Mouse (Mus musculus): ENCODE measurements around the gene Pipox. TPM values are rescaled to one million over a fixed set of nuclear protein-coding genes. Genes with fewer than 3 reads are reported as not detected.

The Pipox gene
- 3.2 and 6.2 TPM in 2 replicates for polyA plus RNA-seq (2014; fragmentation: Nextera tagmentation; extraction: Ambion mirVana)

DNA sequence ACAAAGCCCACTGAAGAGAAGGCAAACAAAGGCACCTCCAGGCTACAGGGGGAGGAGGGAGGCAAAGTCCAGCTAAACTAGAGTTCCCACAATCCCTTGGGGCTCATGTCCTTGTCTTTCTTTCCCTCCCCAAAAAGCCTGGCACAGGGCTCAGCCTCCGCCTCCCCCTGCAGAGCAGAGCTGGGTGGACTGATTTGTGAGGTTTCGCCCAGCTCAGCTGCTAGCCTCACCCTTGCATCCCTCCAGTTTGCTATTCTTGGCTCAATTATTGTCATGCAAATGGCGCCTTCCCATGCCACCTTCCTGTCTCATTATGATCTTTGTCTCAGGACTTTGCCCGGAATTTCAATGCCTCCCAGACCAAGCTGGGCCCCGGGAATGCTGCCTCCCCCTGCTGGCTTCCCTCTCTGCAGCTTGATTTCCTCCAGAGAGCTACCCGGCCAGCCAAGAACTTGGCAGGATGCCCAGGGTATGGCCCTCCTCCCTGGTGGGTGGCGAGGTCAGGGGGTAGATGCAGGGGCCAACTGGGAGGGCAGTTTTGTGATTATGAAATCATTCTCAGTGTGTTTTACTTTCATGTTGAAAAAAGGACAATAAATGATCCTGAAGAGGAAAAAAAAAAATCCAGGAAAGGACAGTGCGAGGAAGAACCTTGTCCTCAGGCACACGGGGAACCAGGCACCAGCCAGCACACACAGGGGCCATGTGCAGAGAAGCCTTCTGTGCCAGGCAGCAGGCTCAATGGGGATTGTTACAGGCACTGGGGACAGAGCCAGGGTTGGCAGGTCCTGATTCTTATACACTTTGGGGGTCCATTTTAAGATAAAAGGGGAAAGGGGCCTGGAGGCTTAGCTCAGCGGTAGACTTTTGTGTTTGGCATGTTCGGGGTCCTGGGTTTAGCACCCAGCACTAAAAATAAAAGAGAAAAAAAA is at the start of gene Pipox:
Pipox (minus strand) TSS at position 310 of the 932 bp plus-strand sequence.
- Histone ChIP-seq H3K27me3 (ENCODE audit: control insufficient read depth, insufficient read depth, low read length) (peaks cover 27% of the 10 kb centered on the region), H3K9me3 (ENCODE audit: control insufficient read depth, low read length) (no peaks in the 10 kb centered on the region), H3K4me3 (ENCODE audit: low read length) (no peak within 1 kb of the TSS), H3K36me3 (ENCODE audit: control insufficient read depth, insufficient read depth, low read length) (no peaks in the 10 kb centered on the region), H3K4me2 (replicated peaks; ENCODE audit: low read depth, low read length) (peak within 1 kb of the TSS; percentile 9; the same call in 1 of the 2 replicates), H3K27ac (ENCODE audit: low read depth, low read length) (peak within 1 kb of the TSS; percentile 59), H3K9ac (ENCODE audit: low read depth, low read length) (no peak within 1 kb of the TSS), H3K4me1 (ENCODE audit: control insufficient read depth, insufficient read depth, low read length) (peaks cover 17% of the 10 kb centered on the region)
- WGBS = 23% methylated on average over 11 of the region's 11 CpGs
- ATAC-seq (ENCODE audit: low FRiP score, low TSS enrichment) = peak; percentile 70

- Histone ChIP-seq H3K9ac (ENCODE audit: low read depth, low read length) (no peak overlapping the region), H3K27me3 (ENCODE audit: control insufficient read depth, insufficient read depth, low read length) (peaks cover 30% of the 10 kb centered on the region), H3K9me3 (ENCODE audit: control insufficient read depth, low read length) (no peaks in the 10 kb centered on the region), H3K4me2 (replicated peaks; ENCODE audit: low read depth, low read length) (no peak overlapping the region), H3K36me3 (ENCODE audit: control insufficient read depth, insufficient read depth, low read length) (no peaks in the 10 kb centered on the region), H3K4me3 (ENCODE audit: low read length) (no peak overlapping the region), H3K27ac (ENCODE audit: low read depth, low read length) (no peak overlapping the region), H3K4me1 (ENCODE audit: control insufficient read depth, insufficient read depth, low read length) (no peaks in the 10 kb centered on the region)
- WGBS = 3% methylated on average over 5 of the region's 5 CpGs
- no peak for ATAC-seq (ENCODE audit: low FRiP score, low TSS enrichment)
These were observed 48.3 kb upstream of the Pipox start for GRCm38 (mm10) chr11:77942230-77942629.

GRCm38 (mm10) chr11:77937649-77938410 is 43.9 kb upstream of the Pipox start:
- WGBS = 22% methylated on average over 4 of the region's 4 CpGs
- no peak for ATAC-seq (ENCODE audit: low FRiP score, low TSS enrichment)
- Histone ChIP-seq H3K27ac (ENCODE audit: low read depth, low read length) (no peak overlapping the region), H3K9me3 (ENCODE audit: control insufficient read depth, low read length) (no peaks in the 10 kb centered on the region), H3K36me3 (ENCODE audit: control insufficient read depth, insufficient read depth, low read length) (no peaks in the 10 kb centered on the region), H3K4me2 (replicated peaks; ENCODE audit: low read depth, low read length) (no peak overlapping the region), H3K9ac (ENCODE audit: low read depth, low read length) (no peak overlapping the region), H3K27me3 (ENCODE audit: control insufficient read depth, insufficient read depth, low read length) (peaks cover 65% of the 10 kb centered on the region), H3K4me1 (ENCODE audit: control insufficient read depth, insufficient read depth, low read length) (no peaks in the 10 kb centered on the region), H3K4me3 (ENCODE audit: low read length) (no peak overlapping the region)

DNA sequence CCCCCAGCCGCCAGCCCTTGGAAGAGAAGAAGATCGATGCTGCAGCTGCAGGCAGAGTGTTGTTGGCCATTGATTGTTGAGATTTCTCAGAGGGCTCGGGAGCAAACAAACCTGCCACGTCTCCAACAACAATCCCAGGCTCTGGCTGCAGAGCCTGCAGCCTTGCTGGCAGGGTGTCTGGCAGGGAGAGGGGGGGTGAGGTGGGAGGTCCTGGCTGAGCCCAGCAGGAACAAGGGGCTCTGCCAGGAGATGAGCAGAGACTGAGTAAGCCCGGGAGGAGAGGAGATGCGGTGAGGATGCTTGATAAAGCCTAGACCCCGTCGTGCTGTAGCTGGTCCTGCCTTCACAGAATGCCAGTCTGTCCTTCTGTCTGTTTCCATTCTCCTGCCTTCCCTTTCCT is 43.0 kb upstream of the Pipox start:
- H3K9me3 ChIP-seq (ENCODE audit: control insufficient read depth, low read length) = no peaks in the 10 kb centered on the region
- peaks cover 71% of the 10 kb centered on the region for H3K27me3 ChIP-seq (ENCODE audit: control insufficient read depth, insufficient read depth, low read length)
- H3K9ac ChIP-seq (ENCODE audit: low read depth, low read length) = no peak overlapping the region
- no peaks in the 10 kb centered on the region for H3K36me3 ChIP-seq (ENCODE audit: control insufficient read depth, insufficient read depth, low read length)
- whole genome bisulfite sequencing = 10% methylated on average over 8 of the region's 8 CpGs
- no peaks in the 10 kb centered on the region for H3K4me1 ChIP-seq (ENCODE audit: control insufficient read depth, insufficient read depth, low read length)
- H3K4me2 ChIP-seq (replicated peaks; ENCODE audit: low read depth, low read length) = no peak overlapping the region
- no peak overlapping the region for H3K4me3 ChIP-seq (ENCODE audit: low read length)
- no peak for ATAC-seq (ENCODE audit: low FRiP score, low TSS enrichment)
- H3K27ac ChIP-seq (ENCODE audit: low read depth, low read length) = no peak overlapping the region

- WGBS = 68% methylated on average over 5 of the region's 5 CpGs
These were observed 40.8 kb upstream of the Pipox start for GRCm38 (mm10) chr11:77934568-77935311.

GRCm38 (mm10) chr11:77934111-77934521 is 40.2 kb upstream of the Pipox start:
- no peak overlapping the region for H3K4me2 ChIP-seq (replicated peaks; ENCODE audit: low read depth, low read length)
- no peaks in the 10 kb centered on the region for H3K36me3 ChIP-seq (ENCODE audit: control insufficient read depth, insufficient read depth, low read length)
- H3K27me3 ChIP-seq (ENCODE audit: control insufficient read depth, insufficient read depth, low read length) = peaks cover 82% of the 10 kb centered on the region
- WGBS = 6% methylated on average over 4 of the region's 4 CpGs
- H3K9me3 ChIP-seq (ENCODE audit: control insufficient read depth, low read length) = no peaks in the 10 kb centered on the region
- peaks cover 10% of the 10 kb centered on the region; the same call in 1 of the 2 replicates for H3K4me1 ChIP-seq (ENCODE audit: control insufficient read depth, insufficient read depth, low read length)
- H3K27ac ChIP-seq (ENCODE audit: low read depth, low read length) = no peak overlapping the region
- no peak overlapping the region for H3K4me3 ChIP-seq (ENCODE audit: low read length)
- no peak for ATAC-seq (ENCODE audit: low FRiP score, low TSS enrichment)
- H3K9ac ChIP-seq (ENCODE audit: low read depth, low read length) = no peak overlapping the region

More at GRCm38 (mm10) chr11:77934568-77935311, 40.8 kb upstream of the Pipox start:
- H3K4me1 ChIP-seq (ENCODE audit: control insufficient read depth, insufficient read depth, low read length) = peaks cover 10% of the 10 kb centered on the region; the same call in 1 of the 2 replicates
- no peaks in the 10 kb centered on the region for H3K36me3 ChIP-seq (ENCODE audit: control insufficient read depth, insufficient read depth, low read length)
- no peak overlapping the region for H3K4me2 ChIP-seq (replicated peaks; ENCODE audit: low read depth, low read length)
- H3K27ac ChIP-seq (ENCODE audit: low read depth, low read length) = no peak overlapping the region
- peaks cover 77% of the 10 kb centered on the region for H3K27me3 ChIP-seq (ENCODE audit: control insufficient read depth, insufficient read depth, low read length)
- H3K9me3 ChIP-seq (ENCODE audit: control insufficient read depth, low read length) = no peaks in the 10 kb centered on the region
- H3K4me3 ChIP-seq (ENCODE audit: low read length) = no peak overlapping the region
- ATAC-seq (ENCODE audit: low FRiP score, low TSS enrichment) = no peak
- no peak overlapping the region for H3K9ac ChIP-seq (ENCODE audit: low read depth, low read length)

GRCm38 (mm10) chr11:77932576-77932975 is 38.7 kb upstream of the Pipox start:
- no peaks in the 10 kb centered on the region for H3K9me3 ChIP-seq (ENCODE audit: control insufficient read depth, low read length)
- H3K9ac ChIP-seq (ENCODE audit: low read depth, low read length) = no peak overlapping the region
- WGBS = 35% methylated on average over 5 of the region's 5 CpGs
- no peak overlapping the region for H3K27ac ChIP-seq (ENCODE audit: low read depth, low read length)
- peaks cover 10% of the 10 kb centered on the region; the same call in 1 of the 2 replicates for H3K4me1 ChIP-seq (ENCODE audit: control insufficient read depth, insufficient read depth, low read length)
- H3K27me3 ChIP-seq (ENCODE audit: control insufficient read depth, insufficient read depth, low read length) = peaks cover 77% of the 10 kb centered on the region
- no peak for ATAC-seq (ENCODE audit: low FRiP score, low TSS enrichment)
- no peaks in the 10 kb centered on the region for H3K36me3 ChIP-seq (ENCODE audit: control insufficient read depth, insufficient read depth, low read length)
- no peak overlapping the region for H3K4me2 ChIP-seq (replicated peaks; ENCODE audit: low read depth, low read length)
- H3K4me3 ChIP-seq (ENCODE audit: low read length) = no peak overlapping the region

DNA sequence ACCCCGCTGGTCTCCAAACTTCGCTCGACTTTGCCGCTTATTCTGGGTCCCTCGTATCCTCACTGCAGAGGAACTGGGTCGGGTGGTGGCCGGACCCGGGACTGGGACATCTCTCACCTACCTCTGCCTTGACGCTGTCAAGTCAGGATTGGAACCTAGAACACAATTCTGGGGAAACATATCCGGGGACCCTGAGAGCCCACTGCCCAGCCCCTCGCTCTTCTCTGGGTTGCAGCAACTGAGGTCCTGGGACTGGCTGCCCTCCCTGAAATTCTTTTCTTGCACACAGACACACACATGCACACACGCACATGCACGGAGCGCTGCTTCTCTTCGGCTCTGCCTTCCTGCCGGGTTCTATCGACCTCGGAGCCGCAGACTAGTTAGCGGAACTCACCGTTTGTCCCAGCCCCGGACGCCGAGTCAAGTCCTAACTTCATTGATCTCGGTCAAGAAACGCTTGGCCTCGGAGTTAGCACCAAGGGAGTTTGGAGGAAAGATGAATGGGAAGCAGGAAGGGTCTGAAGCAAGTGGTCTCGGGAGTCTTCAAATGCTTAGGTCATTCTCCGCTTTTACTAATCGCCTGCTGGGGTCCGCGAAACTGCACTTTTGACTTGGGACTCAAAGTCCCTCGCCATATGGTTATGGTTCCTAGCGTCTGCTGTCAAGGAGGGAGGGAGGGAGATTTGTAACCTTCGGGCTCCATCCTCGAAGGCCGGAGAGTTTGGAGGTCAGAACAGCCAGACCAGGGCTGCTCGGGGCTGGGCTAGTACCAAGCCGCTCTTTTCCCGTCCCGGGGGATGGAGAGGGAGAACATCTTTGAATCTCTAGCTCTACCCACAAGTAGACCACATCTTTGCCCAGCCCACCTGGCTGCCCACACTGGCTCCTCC is 37.9 kb upstream of the Pipox start:
- Histone ChIP-seq H3K36me3 (ENCODE audit: control insufficient read depth, insufficient read depth, low read length) (no peaks in the 10 kb centered on the region), H3K4me1 (ENCODE audit: control insufficient read depth, insufficient read depth, low read length) (peaks cover 10% of the 10 kb centered on the region; the same call in 1 of the 2 replicates), H3K27me3 (ENCODE audit: control insufficient read depth, insufficient read depth, low read length) (peaks cover 72% of the 10 kb centered on the region), H3K9ac (ENCODE audit: low read depth, low read length) (no peak overlapping the region), H3K4me3 (ENCODE audit: low read length) (peak overlapping the region; percentile 53), H3K9me3 (ENCODE audit: control insufficient read depth, low read length) (no peaks in the 10 kb centered on the region), H3K4me2 (replicated peaks; ENCODE audit: low read depth, low read length) (peak overlapping the region; percentile 98), H3K27ac (ENCODE audit: low read depth, low read length) (no peak overlapping the region)
- WGBS = 1% methylated on average over 41 of the region's 41 CpGs
- no peak for ATAC-seq (ENCODE audit: low FRiP score, low TSS enrichment)
